Mouse (Mus musculus) erythroblast, embryonic 14.5 days (primary cell): Measurements from ENCODE around the gene Adh6a. TPM values are rescaled to one million over a fixed set of nuclear protein-coding genes. Genes with fewer than 3 reads are reported as not detected.
"Not testable (repeated sequence)": the region's sequence is repeated elsewhere in the genome, so short reads cannot be mapped to it uniquely, and the experiment has no call there.

Experiments
- H3K27me3 ChIP-seq: 2 replicates; pipeline ENCODE4 v1.6.1; 2012; ENCODE audit warnings: inconsistent platforms; ENCODE audit not compliant: control insufficient read depth
- H3K36me3 ChIP-seq: 2 replicates; pipeline ENCODE4 v1.6.1; 2012; ENCODE audit warnings: mild to moderate bottlenecking, inconsistent platforms; ENCODE audit not compliant: control insufficient read depth
- H3K4me1 ChIP-seq: 2 replicates; pipeline ENCODE4 v1.6.1; 2012; ENCODE audit warnings: inconsistent platforms; ENCODE audit not compliant: control insufficient read depth
- H3K4me3 ChIP-seq: replicated peaks from 2 replicates; pipeline ENCODE3; 2012; ENCODE audit warnings: moderate library complexity, mild to moderate bottlenecking, inconsistent platforms
- H3K9me3 ChIP-seq: 2 replicates; pipeline ENCODE4 v1.6.1; 2012; ENCODE audit warnings: low read length, inconsistent platforms, mixed read lengths; ENCODE audit not compliant: control insufficient read depth
- GATA1 ChIP-seq: IDR thresholded peaks from 2 replicates; pipeline ENCODE4 v1.6.1; 2012; ENCODE audit warnings: low read length, inconsistent platforms, mixed read lengths
- TAL1 ChIP-seq: IDR thresholded peaks from 3 replicates; pipeline ENCODE4 v1.6.1; 2012; ENCODE audit warnings: low read length, inconsistent platforms, mixed read lengths
- polyA plus RNA-seq: library from polyadenylated mRNA; stranded (reverse); fragments of >175 nt; gene quantifications from 2 replicates; pipeline ENCODE4 v1.2.3, GENCODE M21; 2012

The Adh6a gene
- polyA plus RNA-seq, 1 experiment: not detected

DNA sequence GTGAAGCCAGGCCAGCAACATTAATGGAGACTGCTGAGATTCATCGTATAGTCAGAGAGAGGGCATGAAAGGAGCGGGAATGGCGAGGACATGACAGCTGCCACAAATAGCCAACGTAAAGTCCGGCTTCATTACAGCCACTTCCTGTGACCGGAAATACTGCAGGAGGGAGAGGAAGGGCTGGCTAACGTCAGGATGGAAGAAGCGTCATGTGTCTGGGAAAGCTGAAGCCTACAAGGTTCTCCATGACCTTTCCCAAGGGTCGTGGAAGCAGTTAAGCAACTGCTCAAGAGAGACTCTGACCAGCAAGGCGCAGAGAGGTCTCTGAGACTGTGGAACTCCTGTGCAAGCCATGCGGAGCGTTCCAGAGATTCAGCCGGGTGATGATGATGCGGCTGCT, 28.4 kb downstream of the Adh6a start, which contains the start of gene Adh6b:
Gene Adh6b (plus strand): TSS at position 305 of the 400 bp plus-strand sequence.
- no peak within 1 kb of the TSS for H3K4me3 ChIP-seq
- H3K9me3 ChIP-seq: no peaks in the 10 kb centered on the region
- no peaks in the 10 kb centered on the region for H3K27me3 ChIP-seq
- H3K4me1 ChIP-seq: no peaks in the 10 kb centered on the region; the same call in 1 of the 2 replicates
- no peaks in the 10 kb centered on the region for H3K36me3 ChIP-seq
- no peak for TF ChIP-seq GATA1
- TF ChIP-seq TAL1: no peak

DNA sequence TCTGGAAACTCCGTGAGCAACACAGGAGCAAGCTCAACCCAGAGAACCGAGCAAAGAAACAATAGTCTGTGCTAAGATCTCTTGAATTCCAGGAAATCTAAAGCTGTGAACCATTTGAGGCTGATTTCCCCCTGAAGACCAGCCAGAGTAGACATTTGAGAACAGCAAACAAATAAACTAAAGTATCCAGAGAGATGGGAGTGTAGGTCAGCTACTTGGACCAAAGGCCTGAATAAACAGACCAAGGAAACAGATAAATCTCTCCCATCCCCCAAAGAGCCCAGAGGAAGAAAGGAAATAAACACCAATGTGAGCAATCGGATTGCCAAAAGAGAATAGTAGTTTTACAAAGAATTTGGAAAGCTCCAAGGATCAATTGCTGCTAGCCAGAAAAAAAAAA, 34.0 kb downstream of the Adh6a start:
- H3K4me1 ChIP-seq: no peaks in the 10 kb centered on the region
- H3K4me3 ChIP-seq: no peak overlapping the region
- H3K27me3 ChIP-seq: no peaks in the 10 kb centered on the region
- H3K36me3 ChIP-seq: no peaks in the 10 kb centered on the region
- no peaks in the 10 kb centered on the region for H3K9me3 ChIP-seq
- TF ChIP-seq GATA1 (no peak), TAL1 (no peak)

DNA sequence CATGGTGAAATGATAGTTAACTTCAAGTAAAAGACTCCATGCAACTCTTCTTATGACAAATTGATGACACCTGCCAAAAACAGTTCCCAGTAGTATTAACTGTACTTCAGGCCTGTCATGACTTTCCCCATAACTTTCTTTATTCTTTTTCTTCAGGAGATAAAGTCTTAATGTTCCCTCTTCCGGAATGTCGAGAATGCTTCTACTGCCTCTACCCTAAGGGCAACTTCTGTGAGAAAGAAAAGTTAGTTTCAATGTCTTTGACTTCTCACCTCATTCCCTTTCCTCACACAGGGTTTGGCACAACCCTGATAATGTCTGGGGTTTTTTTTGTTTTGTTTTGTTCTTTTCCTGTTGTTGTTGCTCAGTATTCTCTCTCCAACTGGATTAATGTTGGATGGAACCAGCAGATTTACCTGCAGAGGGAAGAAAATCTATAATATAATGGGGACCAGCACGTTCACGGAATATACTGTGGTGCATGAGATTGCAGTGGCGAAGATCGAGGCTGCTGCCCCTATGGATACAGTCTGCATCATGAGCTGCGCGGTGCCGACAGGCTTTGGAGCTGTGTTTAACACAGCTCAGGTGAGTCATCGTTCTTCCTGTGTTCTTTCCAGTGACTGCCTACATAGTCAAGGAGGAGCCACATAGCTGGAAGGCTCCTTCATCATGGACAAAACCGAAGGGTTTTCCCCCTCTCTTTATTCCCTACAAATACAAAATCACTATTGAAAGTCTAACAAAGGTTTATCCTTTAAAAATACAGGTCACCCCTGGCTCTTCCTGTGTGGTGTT, 39.1 kb downstream of the Adh6a start:
- Histone ChIP-seq H3K4me3 (no peak overlapping the region), H3K4me1 (no peaks in the 10 kb centered on the region), H3K36me3 (no peaks in the 10 kb centered on the region), H3K27me3 (no peaks in the 10 kb centered on the region), H3K9me3 (no peaks in the 10 kb centered on the region)
- no peak for TF ChIP-seq GATA1
- no peak for TF ChIP-seq TAL1

DNA sequence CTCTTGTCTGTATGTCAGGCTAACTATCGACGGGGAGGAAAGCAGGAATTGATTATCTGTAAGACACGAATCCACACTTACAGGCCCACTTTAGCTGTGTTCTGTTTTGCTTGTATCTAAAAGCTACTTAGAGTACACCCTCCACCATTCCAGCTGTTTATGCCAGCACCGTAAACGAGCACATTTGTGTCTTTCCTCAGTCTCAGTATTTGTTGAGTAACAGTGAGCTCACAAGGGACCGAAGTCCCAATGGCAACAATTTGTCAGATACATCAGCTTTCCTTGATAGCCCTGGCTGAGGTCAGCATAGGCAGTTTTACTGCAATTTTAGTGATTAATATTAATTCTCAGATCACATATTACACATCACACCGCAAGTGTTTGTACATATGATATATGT, 45.8 kb downstream of the Adh6a start:
- H3K9me3 ChIP-seq: no peaks in the 10 kb centered on the region
- no peaks in the 10 kb centered on the region for H3K36me3 ChIP-seq
- H3K4me1 ChIP-seq: no peaks in the 10 kb centered on the region
- H3K4me3 ChIP-seq: no peak overlapping the region
- H3K27me3 ChIP-seq: no peaks in the 10 kb centered on the region
- no peak for TF ChIP-seq GATA1
- TF ChIP-seq TAL1: no peak

DNA sequence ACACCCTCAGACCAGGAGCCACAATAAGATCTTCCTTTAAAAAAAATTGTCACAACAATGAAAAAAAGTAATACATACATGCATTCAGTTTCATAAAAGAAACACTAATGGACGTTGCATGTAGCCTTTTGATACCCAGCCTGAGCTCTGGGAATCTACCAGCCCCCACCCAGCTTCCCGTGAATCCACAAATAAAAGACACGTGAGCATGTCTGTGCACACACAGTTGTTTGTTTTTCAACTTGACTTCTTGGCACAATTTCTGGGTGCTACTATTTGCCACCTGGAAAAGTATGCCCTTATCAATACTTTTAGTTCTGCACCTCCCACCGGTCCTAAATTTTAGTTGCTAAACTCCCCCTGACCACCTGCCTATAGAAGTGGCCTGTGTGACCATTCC, 47.6 kb downstream of the Adh6a start:
- Histone ChIP-seq H3K27me3 (no peaks in the 10 kb centered on the region), H3K4me1 (no peaks in the 10 kb centered on the region), H3K9me3 (no peaks in the 10 kb centered on the region), H3K36me3 (no peaks in the 10 kb centered on the region), H3K4me3 (no peak overlapping the region)
- no peak for TF ChIP-seq GATA1
- TF ChIP-seq TAL1: no peak

DNA sequence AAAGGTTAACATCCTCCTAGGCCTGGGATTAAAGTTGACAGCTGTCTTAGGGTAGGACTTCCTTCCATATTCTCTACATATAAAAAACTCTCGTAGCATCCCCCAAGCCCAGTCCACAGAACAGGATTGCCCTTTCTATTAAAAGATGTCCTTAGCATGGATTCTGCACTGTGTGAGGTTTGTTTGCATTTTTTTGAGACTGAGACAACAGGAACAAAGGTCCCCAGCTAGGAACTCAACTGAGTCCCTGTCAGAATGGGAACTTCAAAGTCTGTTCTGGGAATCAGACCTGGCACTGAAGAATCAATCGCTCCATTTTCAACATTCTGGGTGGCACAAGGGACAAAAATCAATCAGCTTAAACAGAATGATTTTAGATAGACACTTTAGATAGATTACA, 49.8 kb downstream of the Adh6a start:
- H3K4me1 ChIP-seq: no peaks in the 10 kb centered on the region

DNA sequence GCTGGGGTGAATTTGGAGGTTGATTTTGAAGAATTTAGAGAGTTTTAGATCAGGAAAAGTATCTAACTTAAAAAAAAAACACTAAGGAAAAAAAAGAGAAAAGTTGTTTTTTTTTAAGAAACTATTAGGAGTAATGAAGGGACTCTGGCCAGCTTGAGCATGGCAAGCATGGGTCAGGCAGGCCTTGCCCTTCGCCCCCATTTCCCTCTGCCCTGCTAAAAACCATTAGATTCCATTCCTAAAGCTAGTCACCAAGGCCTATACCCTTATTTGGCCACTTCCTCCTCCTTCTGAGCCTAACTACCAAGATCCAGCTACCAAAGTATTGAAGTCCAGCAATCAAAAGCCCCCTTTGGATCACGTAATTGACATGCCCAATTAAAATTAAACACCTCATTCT, 53.1 kb downstream of the Adh6a start:
- no peaks in the 10 kb centered on the region for H3K36me3 ChIP-seq
- H3K27me3 ChIP-seq: no peaks in the 10 kb centered on the region
- H3K9me3 ChIP-seq: no peaks in the 10 kb centered on the region
- no peaks in the 10 kb centered on the region for H3K4me1 ChIP-seq
- H3K4me3 ChIP-seq: no peak overlapping the region
- TF ChIP-seq GATA1 (no peak), TAL1 (no peak)

More for the DNA sequence above, 49.8 kb downstream of the Adh6a start:
- H3K4me3 ChIP-seq: no peak overlapping the region
- H3K9me3 ChIP-seq: no peaks in the 10 kb centered on the region
- TF ChIP-seq GATA1 (no peak), TAL1 (no peak)
- H3K36me3 ChIP-seq: no peaks in the 10 kb centered on the region
- H3K27me3 ChIP-seq: no peaks in the 10 kb centered on the region

DNA sequence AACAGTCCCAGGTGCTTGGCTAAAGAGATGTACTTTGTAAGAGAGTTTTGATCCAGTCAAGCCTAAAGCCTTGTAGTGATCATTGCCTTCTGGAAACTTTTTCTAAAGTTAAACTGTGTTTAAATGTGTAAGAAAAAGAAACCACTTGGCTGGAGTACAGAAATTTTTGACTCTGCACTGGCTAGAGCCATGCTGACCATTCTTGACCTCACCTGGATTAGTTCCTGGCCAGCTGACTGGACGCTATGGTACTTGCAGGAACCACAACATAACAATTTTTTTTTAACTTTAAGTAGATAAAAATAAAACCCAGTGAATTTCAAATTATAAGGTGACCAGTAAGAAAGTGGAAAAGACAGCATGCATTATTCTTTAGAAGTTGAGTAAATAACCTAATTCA, 56.5 kb downstream of the Adh6a start:
- Histone ChIP-seq H3K27me3 (no peaks in the 10 kb centered on the region), H3K4me1 (no peaks in the 10 kb centered on the region), H3K36me3 (no peaks in the 10 kb centered on the region), H3K9me3 (no peaks in the 10 kb centered on the region), H3K4me3 (no peak overlapping the region)
- no peak for TF ChIP-seq TAL1
- TF ChIP-seq GATA1: no peak

DNA sequence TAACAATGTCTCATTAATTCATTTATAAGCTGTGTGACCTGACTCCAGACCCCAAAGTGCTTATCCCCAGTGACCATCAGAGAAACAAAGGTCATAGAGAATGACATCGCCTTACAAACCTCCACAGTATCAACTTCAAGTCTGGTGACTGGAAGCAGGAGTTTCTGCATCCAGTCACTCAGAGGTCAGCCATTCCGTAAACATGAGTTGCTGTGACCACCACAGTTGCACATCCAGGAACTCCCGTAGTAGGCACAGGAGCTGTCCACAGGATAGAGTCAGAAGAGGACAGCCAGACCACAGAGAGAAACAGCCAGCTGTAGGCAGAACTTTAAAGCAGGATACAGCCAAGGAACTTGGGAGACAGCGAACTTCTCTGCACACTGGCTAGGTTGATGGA, 57.2 kb downstream of the Adh6a start:
- not testable (repeated sequence) for H3K9me3 ChIP-seq, H3K4me1 ChIP-seq, H3K4me3 ChIP-seq, H3K36me3 ChIP-seq, H3K27me3 ChIP-seq

DNA sequence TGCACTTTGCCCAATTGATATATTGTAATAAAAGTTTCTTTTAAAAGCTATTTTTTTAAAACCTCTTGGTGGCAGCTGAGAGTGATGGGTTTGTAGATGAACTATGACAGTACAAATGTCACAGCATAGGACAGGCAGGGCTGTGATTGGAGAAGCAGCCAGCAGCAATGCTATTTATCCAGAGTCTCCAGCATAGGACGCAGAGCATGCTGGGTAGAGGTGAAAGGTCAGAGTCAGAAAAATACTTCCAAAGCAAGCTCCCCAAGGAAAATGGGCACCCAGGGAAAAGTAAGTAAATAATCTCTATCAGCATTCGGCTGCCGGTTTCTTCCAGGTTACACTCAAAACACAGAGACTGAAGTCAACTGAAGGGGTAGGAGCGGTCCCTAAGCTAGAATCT, 60.8 kb downstream of the Adh6a start:
- no peaks in the 10 kb centered on the region for H3K4me1 ChIP-seq
- no peaks in the 10 kb centered on the region for H3K27me3 ChIP-seq
- TF ChIP-seq GATA1 (no peak), TAL1 (no peak)
- H3K4me3 ChIP-seq: no peak overlapping the region
- H3K36me3 ChIP-seq: no peaks in the 10 kb centered on the region
- no peaks in the 10 kb centered on the region for H3K9me3 ChIP-seq
